Mouse (Mus musculus) hindbrain, embryonic 13.5 days (tissue): ENCODE measurements around the gene Colq. TPM values are rescaled to one million over a fixed set of nuclear protein-coding genes. Genes with fewer than 3 reads are reported as not detected.

Experiments used
- ATAC-seq: fragments of 200-750 bp; cut with Nextera tagmentation; 2 replicates; pipeline ENCODE4 v1.8.0; 2017; ENCODE audit warnings: moderate TSS enrichment; ENCODE audit not compliant: low FRiP score
- H3K27ac ChIP-seq: fragments of 300-500 bp; sonication (generic); 2 replicates; pipeline ENCODE4 v1.5.1; 2015; ENCODE audit warnings: inconsistent platforms, mild to moderate bottlenecking, moderate library complexity
- H3K27me3 ChIP-seq: fragments of 300-500 bp; sonication (generic); 2 replicates; pipeline ENCODE4 v1.6.1; 2015; ENCODE audit warnings: mild to moderate bottlenecking, inconsistent platforms
- H3K36me3 ChIP-seq: fragments of 300-500 bp; sonication (generic); 2 replicates; pipeline ENCODE4 v1.6.1; 2015; ENCODE audit warnings: mild to moderate bottlenecking, inconsistent platforms
- H3K4me1 ChIP-seq: fragments of 300-500 bp; sonication (generic); replicated peaks from 2 replicates; pipeline ENCODE4 v1.6.1; 2015; ENCODE audit warnings: inconsistent platforms
- H3K4me2 ChIP-seq: fragments of 300-500 bp; sonication (generic); 2 replicates; pipeline ENCODE4 v1.6.1; 2015; ENCODE audit warnings: inconsistent platforms, mild to moderate bottlenecking, moderate library complexity
- H3K4me3 ChIP-seq: fragments of 300-500 bp; sonication (generic); 2 replicates; pipeline ENCODE4 v1.5.1; 2015; ENCODE audit warnings: mild to moderate bottlenecking, inconsistent platforms
- H3K9ac ChIP-seq: fragments of 300-500 bp; sonication (generic); 2 replicates; pipeline ENCODE4 v1.6.1; 2015; ENCODE audit warnings: mild to moderate bottlenecking, inconsistent platforms
- H3K9me3 ChIP-seq: fragments of 300-500 bp; sonication (generic); 2 replicates; pipeline ENCODE4 v1.6.1; 2016; ENCODE audit warnings: inconsistent platforms
- WGBS: fragments of 180-500 bp; shearing (Covaris S2); methylation state at CpG from one replicate; pipeline ENCODE4 v1.1.7; 2015; 5-methylcytosine and 5-hydroxymethylcytosine counted together
- polyA plus RNA-seq: library from polyadenylated mRNA; unstranded; fragments of >200 nt; fragmentation: Nextera tagmentation; extraction: Ambion mirVana; gene quantifications from 2 replicates; pipeline ENCODE4 v1.2.1, GENCODE M21; 2015

Gene Colq
- polyA plus RNA-seq, 1 experiment from 2014 or later, result 0.34 TPM

DNA sequence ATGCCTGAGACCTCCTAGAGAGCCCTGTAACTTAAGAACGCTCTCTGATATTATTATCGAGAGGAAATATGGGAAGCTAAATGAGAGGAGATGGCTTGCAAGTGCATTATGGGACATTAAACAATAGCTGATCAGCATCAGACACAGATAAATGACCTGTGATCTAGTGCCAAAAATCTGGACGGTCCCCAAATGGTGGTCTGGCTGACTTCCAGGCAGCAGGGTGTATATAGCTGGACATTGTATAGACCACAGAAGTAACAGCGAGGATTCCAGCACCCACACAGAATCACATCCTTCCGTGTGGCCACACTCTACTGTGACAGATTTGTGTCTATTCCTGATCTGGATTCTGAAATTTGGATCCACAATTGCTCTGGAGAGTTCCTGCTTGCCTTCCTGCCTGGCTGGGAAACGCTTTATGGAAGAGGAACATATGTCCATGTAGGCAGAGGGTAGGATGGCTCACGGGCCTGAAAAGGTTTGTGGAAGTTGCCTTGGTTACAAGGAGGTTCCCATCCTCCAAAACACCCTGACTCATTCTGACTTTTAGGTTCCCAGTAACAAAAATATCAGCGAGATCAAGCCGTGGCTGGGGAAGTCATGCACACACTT lies 18.5 kb downstream of the Colq start:
- Histone ChIP-seq H3K4me2 (no peak overlapping the region), H3K4me3 (no peak overlapping the region), H3K27me3 (0 out of 2 replicates have a peak, but pooled peaks cover 2% of the 10 kb centered on the region), H3K9ac (no peak overlapping the region), H3K4me1 (peaks cover 11% of the 10 kb centered on the region; the same call in 1 of the 2 replicates), H3K36me3 (no peaks in the 10 kb centered on the region), H3K9me3 (no peaks in the 10 kb centered on the region), H3K27ac (no peak overlapping the region)
- WGBS, result 80% methylated on average over 9 of the region's 9 CpGs
- ATAC-seq, result no peak

DNA sequence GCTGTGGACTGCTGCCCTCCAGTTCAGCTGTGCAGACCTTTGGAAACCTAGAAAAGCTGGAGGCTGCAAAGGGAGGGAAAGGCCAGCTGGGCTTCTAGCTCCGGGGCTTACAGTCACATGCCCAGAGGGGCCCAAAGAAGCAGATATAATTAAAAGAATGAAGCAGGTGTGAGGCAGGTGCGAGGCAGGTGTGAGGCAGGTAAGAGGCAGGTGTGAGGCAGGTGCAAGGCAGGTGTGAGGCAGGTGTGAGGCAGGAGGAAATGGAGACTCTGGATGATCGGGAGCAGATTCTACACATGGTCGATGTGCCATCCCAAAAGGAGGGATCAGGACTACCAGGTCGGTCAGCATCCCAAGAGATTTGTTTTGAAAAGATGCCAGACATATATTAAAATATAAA lies 19.7 kb downstream of the Colq start:
- Histone ChIP-seq H3K4me3 (no peak overlapping the region), H3K9me3 (no peaks in the 10 kb centered on the region), H3K36me3 (no peaks in the 10 kb centered on the region), H3K27ac (no peak overlapping the region), H3K4me1 (peaks cover 11% of the 10 kb centered on the region; the same call in 1 of the 2 replicates), H3K9ac (no peak overlapping the region), H3K4me2 (no peak overlapping the region), H3K27me3 (0 out of 2 replicates have a peak, but pooled peaks cover under 1% of the 10 kb centered on the region)
- 91% methylated on average over 5 of the region's 5 CpGs for WGBS
- ATAC-seq, result no peak

DNA sequence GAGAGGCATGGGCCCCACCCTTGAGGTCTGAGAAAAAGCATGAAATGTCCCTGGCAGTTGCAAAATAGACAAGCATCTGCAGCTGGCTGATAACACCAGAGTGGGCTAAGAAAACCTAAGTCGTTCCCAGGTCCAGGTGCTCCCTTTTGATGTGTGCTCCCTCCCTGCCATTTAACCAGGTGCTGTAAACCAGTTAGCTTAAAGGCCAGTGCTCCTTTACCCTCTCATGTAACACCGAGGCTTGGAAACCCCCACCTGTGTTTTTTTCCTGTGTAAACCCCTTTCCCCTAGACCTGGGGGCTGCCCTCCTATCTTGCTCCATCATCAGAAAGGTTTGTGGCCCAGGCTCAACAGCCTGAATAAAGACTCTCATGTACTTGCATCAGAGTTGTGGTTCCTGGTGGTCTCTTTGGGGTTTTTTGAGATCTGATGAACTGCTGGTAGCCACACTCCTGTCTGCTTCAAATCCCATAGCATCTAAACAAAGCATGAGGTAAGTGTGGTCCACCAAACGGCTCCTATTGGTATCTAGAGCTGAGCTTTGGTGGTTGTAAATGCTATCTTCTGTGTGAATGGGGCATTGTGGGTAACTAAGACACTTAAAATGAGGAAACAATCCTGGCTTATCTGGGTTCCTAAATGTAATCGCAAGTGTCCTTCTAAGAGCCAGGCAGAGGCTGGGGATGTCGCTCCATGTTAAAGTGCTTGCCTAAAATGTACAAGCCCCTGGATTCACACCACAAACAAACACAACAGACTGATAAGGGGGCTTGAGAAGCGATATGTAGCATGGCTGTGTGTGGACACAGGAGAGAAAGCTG lies 20.8 kb downstream of the Colq start:
- H3K9ac ChIP-seq, result no peak overlapping the region
- H3K27me3 ChIP-seq, result no peaks in the 10 kb centered on the region
- H3K4me1 ChIP-seq, result peaks cover 11% of the 10 kb centered on the region; the same call in 1 of the 2 replicates
- no peaks in the 10 kb centered on the region for H3K36me3 ChIP-seq
- no peaks in the 10 kb centered on the region for H3K9me3 ChIP-seq
- WGBS, result 87% methylated on average over 6 of the region's 6 CpGs
- H3K4me3 ChIP-seq, result no peak overlapping the region
- H3K27ac ChIP-seq, result no peak overlapping the region
- no peak overlapping the region for H3K4me2 ChIP-seq
- no peak for ATAC-seq

DNA sequence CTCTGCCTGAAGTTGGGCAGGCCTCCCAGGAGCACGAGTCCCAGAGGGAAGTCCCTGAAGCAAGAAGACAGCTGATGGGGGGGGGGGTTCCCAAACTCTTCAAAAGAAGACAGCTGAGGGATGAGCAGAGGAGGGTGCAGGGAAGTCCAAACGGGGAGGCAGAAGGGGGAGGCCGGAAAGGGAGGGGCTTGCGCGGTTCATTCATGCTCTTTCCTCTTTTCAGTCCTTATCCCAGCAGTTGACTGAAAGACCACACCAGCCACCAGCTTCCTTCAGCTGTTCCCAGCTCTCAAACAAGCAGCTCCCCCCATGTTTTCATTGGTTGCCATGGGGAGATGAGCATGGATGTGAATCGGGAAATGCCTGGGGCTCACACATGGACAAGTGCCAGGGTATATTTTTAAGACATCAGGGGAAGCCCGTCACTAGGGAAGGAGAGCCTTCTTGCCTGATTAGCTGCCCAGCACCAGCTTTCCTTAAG lies 22.0 kb downstream of the Colq start:
- Histone ChIP-seq H3K4me3 (no peak overlapping the region), H3K4me1 (peaks cover 11% of the 10 kb centered on the region; the same call in 1 of the 2 replicates), H3K9me3 (no peaks in the 10 kb centered on the region), H3K27me3 (no peaks in the 10 kb centered on the region), H3K27ac (no peak overlapping the region), H3K4me2 (no peak overlapping the region), H3K9ac (no peak overlapping the region), H3K36me3 (no peaks in the 10 kb centered on the region)
- ATAC-seq, result no peak
- WGBS, result 49% methylated on average over 7 of the region's 7 CpGs

DNA sequence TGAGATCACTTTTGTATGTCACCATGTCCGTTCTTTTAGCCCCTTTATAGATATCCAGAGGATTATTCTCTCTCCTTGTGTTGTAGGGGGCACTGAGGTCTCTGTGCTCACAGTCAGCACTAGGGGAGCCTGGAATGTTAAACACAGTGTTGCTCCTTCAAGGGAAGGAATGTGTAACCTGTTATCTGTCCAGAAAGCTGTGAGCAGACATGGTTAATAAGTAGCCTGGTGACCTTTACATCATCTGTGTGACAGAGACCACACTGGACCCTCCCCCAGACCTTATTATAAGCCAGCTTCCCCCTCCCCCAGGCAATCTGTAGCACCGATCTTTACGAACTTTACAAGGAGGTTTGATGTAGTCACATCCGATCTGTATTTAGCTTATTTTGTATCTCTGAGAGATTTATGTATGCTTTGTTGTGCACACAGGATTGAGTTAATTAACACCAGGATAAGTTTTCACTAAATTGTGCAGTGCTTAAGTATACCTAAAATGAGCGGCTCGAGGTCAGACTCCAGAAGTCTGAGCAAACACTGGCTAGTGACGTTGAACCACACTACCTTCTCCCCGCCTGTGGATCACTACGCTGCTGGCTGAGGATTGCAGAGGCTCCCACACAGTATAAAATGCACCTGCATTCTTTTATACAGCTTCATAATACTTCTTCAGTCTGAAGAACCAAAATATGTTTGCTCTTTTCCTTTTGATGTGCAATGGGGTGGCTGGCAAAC lies 25.5 kb downstream of the Colq start:
- H3K9ac ChIP-seq, result no peak overlapping the region
- WGBS, result 79% methylated on average over 9 of the region's 9 CpGs
- no peak for ATAC-seq
- no peak overlapping the region for H3K4me3 ChIP-seq
- no peak overlapping the region for H3K4me2 ChIP-seq
- no peak overlapping the region for H3K27ac ChIP-seq
- no peaks in the 10 kb centered on the region for H3K27me3 ChIP-seq
- H3K9me3 ChIP-seq, result no peaks in the 10 kb centered on the region
- no peaks in the 10 kb centered on the region for H3K36me3 ChIP-seq
- peaks cover 10% of the 10 kb centered on the region; the same call in 1 of the 2 replicates for H3K4me1 ChIP-seq

DNA sequence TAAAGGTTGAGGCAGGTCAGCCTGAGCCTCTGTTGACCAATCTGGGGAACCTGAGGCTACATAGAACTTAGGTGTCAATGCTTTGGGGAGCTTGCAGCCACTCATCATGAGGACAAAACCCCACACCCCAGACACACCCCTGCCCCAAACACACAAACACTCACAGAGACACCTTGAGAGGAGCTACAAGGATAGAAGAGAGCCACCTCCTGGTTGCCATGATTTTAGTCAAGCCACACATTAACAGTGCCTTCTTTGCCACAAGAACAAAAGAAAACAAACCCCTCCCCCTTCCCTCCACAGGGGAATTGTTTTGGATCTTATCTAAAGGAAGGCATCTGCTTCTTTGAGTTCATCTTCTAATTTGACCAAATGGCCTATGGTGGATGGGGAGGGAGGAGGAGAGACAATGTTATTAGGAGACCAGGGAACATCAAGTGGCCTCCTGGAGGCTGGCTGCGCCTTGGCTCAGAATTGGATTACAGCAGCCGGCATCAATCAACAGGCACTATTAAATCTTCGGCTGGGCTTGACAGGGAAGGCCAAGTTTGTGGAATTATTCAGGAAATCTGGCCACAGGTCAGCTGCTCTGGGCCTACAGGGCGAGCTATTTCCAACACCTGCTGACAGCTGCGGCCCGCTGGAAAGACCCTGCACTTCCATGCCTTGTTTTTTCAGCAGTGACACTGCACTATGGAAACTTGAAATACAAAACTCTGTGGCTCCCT lies 26.5 kb downstream of the Colq start:
- Histone ChIP-seq H3K27me3 (no peaks in the 10 kb centered on the region), H3K4me3 (no peak overlapping the region), H3K4me2 (no peak overlapping the region), H3K9ac (no peak overlapping the region), H3K27ac (no peak overlapping the region), H3K36me3 (no peaks in the 10 kb centered on the region), H3K9me3 (no peaks in the 10 kb centered on the region), H3K4me1 (peaks cover 10% of the 10 kb centered on the region; the same call in 1 of the 2 replicates)
- ATAC-seq, result no peak
- 46% methylated on average over 6 of the region's 6 CpGs for WGBS

DNA sequence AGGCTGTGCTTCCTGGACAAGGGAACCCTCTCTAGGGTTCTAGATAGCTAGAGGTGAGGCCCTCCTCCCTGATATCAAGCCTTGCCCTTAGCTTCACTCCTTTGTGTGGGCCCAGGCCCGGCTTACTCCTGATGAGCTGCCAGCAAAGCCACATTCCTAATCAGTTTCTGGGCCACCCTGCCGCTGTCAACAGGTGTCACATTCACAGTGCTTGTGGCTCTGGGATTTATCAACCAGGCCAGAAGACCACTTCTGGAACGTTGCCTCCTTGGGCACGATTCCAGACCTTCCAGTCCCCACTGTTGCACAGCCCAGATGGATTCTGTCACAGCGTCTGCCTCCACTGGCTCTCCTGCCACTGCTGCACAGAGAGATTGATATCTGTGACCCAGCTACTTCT lies 30.3 kb downstream of the Colq start:
- no peak for ATAC-seq
- H3K27me3 ChIP-seq, result no peaks in the 10 kb centered on the region
- no peaks in the 10 kb centered on the region for H3K9me3 ChIP-seq
- H3K4me1 ChIP-seq, result 0 out of 2 replicates have a peak, but pooled peaks cover 8% of the 10 kb centered on the region
- WGBS, result 68% methylated on average over 5 of the region's 5 CpGs
- no peaks in the 10 kb centered on the region for H3K36me3 ChIP-seq
- H3K4me3 ChIP-seq, result no peak overlapping the region
- H3K4me2 ChIP-seq, result no peak overlapping the region
- H3K27ac ChIP-seq, result no peak overlapping the region
- H3K9ac ChIP-seq, result no peak overlapping the region

DNA sequence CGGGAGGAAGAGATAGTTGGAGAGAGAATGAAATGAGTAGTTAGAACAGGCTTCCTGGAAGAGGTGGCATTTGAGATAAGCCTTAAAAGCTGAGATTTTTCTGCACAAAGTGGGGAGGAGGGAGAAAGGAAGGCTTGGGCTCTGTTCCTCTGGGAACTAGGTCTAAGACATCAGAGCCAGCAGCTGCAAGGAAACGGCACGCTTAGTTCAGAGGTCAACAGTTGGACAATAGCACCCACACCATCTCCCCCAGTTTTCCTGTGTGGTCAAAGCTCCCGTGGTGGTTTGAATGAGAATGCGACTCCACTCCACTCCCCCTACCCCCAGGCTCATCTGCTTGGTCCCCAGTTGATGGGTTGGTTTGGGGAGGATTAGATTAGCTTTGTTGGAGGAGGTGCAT lies 31.9 kb downstream of the Colq start:
- WGBS, result 54% methylated on average over 5 of the region's 5 CpGs
- no peak overlapping the region for H3K9ac ChIP-seq
- H3K36me3 ChIP-seq, result no peaks in the 10 kb centered on the region
- no peaks in the 10 kb centered on the region for H3K27me3 ChIP-seq
- no peaks in the 10 kb centered on the region for H3K9me3 ChIP-seq
- no peak overlapping the region for H3K4me3 ChIP-seq
- no peak overlapping the region for H3K4me2 ChIP-seq
- ATAC-seq, result no peak
- H3K4me1 ChIP-seq, result 0 out of 2 replicates have a peak, but pooled peaks cover 8% of the 10 kb centered on the region
- no peak overlapping the region for H3K27ac ChIP-seq

DNA sequence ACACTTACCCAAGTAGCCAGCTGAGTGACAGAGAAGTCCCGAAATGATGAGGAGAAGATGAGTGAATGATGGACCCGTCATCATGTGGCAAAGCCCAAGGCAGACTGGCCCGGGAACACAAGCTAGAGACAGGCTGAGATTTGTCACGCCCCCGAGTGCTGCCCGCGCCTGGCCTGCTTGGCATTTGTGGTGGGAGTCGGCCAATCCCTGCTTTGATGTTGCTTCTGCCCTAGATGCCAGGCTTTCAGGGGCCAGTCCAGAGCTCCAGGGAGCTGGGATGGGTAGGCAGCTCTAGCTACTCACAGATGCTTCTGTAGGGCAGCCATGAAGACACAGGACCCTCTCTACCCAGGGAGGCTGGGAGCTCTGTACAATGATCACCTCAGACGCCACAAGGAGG lies 33.4 kb downstream of the Colq start:
- Histone ChIP-seq H3K4me2 (no peak overlapping the region), H3K27me3 (no peaks in the 10 kb centered on the region), H3K4me3 (no peak overlapping the region), H3K27ac (no peak overlapping the region), H3K9ac (no peak overlapping the region), H3K36me3 (no peaks in the 10 kb centered on the region), H3K9me3 (no peaks in the 10 kb centered on the region), H3K4me1 (0 out of 2 replicates have a peak, but pooled peaks cover 8% of the 10 kb centered on the region)
- WGBS, result 76% methylated on average over 9 of the region's 9 CpGs
- ATAC-seq, result no peak

DNA sequence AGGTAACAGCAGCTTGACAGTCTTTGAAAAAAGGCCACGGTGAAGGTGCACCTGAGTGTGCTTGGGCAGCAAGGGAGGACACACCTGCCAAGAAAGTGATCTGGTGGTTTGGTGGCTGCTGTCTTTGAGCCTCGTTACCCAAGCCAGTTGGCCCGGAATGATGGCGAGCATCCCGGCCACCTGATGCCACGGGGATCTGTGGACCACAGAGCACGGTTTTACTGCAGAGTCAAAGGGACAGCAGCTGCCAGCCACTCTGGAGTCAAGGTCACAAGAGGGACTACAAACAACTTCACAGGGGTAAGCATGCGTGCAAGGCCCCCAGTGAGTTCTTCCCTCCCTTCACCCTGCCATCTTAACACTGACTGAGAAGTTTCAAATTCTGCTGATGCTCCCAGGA lies 33.9 kb downstream of the Colq start:
- no peaks in the 10 kb centered on the region for H3K9me3 ChIP-seq
- H3K9ac ChIP-seq, result no peak overlapping the region
- no peak overlapping the region for H3K4me3 ChIP-seq
- H3K27ac ChIP-seq, result no peak overlapping the region
- H3K36me3 ChIP-seq, result no peaks in the 10 kb centered on the region
- no peak for ATAC-seq
- H3K27me3 ChIP-seq, result no peaks in the 10 kb centered on the region
- H3K4me1 ChIP-seq, result 0 out of 2 replicates have a peak, but pooled peaks cover 8% of the 10 kb centered on the region
- H3K4me2 ChIP-seq, result no peak overlapping the region
- WGBS, result 80% methylated on average over 8 of the region's 8 CpGs

DNA sequence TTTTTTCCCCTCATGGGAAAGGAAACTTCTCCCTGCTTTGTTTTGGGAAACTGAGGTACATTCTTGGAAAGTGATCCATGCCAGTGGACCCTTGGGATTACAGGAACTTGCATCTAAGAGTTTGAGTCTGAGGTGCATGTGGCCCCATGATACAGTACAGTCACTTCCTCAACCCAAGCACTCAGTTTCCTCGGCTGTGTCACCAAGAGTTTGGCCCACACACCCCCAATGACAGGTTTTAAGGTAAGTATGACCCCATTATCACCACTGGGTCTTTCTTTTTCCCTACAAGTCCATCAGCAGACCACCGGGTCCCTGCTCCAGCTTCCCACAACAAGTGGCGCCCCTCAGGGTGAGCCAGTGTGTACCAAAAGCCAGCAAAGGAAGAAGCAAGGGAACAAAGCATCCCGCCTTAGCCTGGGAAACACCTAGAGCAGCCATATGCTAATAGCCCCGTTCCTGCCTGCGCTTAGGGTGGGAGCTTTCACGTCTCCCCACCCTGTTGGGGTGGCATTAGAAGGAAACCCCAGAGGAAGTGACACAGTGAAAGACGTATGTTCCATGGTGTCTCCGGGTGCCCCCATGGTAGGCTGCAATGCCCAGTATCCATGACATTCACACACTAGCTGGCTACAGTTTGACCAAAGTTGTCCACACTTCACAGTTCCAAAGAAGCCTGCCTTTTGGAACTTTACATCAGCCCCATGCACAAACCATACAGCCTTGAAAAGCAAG lies 34.5 kb downstream of the Colq start:
- no peak overlapping the region for H3K4me2 ChIP-seq

More for the DNA sequence above, 34.5 kb downstream of the Colq start:
- no peak for ATAC-seq
- 91% methylated on average over 9 of the region's 9 CpGs for WGBS
- no peak overlapping the region for H3K9ac ChIP-seq
- no peak overlapping the region for H3K27ac ChIP-seq
- H3K27me3 ChIP-seq, result no peaks in the 10 kb centered on the region
- H3K9me3 ChIP-seq, result no peaks in the 10 kb centered on the region
- H3K4me3 ChIP-seq, result no peak overlapping the region
- H3K4me1 ChIP-seq, result 0 out of 2 replicates have a peak, but pooled peaks cover 8% of the 10 kb centered on the region
- no peaks in the 10 kb centered on the region for H3K36me3 ChIP-seq
